Mouse (Mus musculus): ENCODE measurements around the gene Cpd. TPM values are rescaled to one million over a fixed set of nuclear protein-coding genes. Genes with fewer than 3 reads are reported as not detected.

The Cpd gene
- polyA plus RNA-seq, 1 experiment from 2014 or later: 14.8 TPM

DNA sequence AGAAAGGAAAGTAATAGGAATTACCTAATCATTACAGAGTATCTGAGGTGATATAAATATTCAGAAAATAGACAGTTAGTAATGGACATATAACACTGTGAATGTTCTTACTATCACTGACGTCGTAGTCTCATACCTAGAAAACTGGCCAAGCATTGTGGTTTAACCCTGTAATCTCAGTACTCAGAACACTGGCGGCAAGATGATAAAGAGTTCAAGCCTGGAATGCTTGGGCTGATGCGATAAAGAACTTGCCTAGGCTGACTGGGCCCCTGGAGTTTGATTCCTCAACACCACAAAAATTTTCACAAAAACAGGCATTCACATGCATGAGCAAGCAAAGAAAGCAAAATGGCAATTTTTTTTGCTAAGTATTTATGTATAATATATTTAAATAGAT lies 8.2 kb downstream of the Cpd start:
- WGBS: 92% methylated on average over 4 of the region's 4 CpGs
- Histone ChIP-seq H3K9me3 (ENCODE audit: control insufficient read depth, low read length) (no peaks in the 10 kb centered on the region), H3K9ac (ENCODE audit: low read length) (no peak overlapping the region), H3K27me3 (ENCODE audit: control insufficient read depth, insufficient read depth, low read length) (no peaks in the 10 kb centered on the region), H3K36me3 (ENCODE audit: control insufficient read depth, insufficient read depth, low read length) (no peaks in the 10 kb centered on the region), H3K4me1 (ENCODE audit: control insufficient read depth, insufficient read depth, low read length) (peaks cover 3% of the 10 kb centered on the region; the same call in 1 of the 2 replicates), H3K4me2 (ENCODE audit: low read depth, severe bottlenecking) (no peak overlapping the region), H3K4me3 (ENCODE audit: low read depth, low read length) (no peak overlapping the region), H3K27ac (replicated peaks; ENCODE audit: low read depth, low read length) (no peak overlapping the region)
- no peak for DNase-seq (ENCODE audit: low spot score)
- no peak for ATAC-seq (ENCODE audit: insufficient number of reproducible peaks, low FRiP score, low TSS enrichment, low read depth)

DNA sequence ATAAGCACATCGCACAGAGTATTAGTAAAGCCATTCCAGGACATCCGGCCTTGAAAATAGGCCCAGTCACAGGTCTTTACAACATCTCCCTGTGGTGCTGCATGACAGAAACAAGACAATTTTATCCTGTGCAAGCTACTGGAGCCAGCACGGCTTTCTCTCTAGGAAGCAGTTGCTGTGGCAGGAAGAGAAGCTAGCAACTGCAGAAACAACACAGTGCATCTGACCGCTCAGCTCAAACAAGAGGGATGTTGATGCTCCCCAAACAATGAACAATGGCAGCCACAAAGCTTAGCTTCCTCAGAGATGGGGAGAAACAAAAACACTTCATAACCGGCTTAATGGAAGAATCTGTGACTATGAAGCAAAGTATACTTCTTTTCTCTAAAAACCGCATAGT lies 10.5 kb downstream of the Cpd start:
- Histone ChIP-seq H3K27ac (replicated peaks; ENCODE audit: low read depth, low read length) (no peak overlapping the region), H3K4me2 (ENCODE audit: low read depth, severe bottlenecking) (no peak overlapping the region), H3K4me3 (ENCODE audit: low read depth, low read length) (no peak overlapping the region), H3K9ac (ENCODE audit: low read length) (no peak overlapping the region), H3K27me3 (ENCODE audit: control insufficient read depth, insufficient read depth, low read length) (no peaks in the 10 kb centered on the region), H3K36me3 (ENCODE audit: control insufficient read depth, insufficient read depth, low read length) (no peaks in the 10 kb centered on the region), H3K4me1 (ENCODE audit: control insufficient read depth, insufficient read depth, low read length) (no peaks in the 10 kb centered on the region), H3K9me3 (ENCODE audit: control insufficient read depth, low read length) (no peaks in the 10 kb centered on the region)
- no peak for ATAC-seq (ENCODE audit: insufficient number of reproducible peaks, low FRiP score, low TSS enrichment, low read depth)
- WGBS: 87% methylated on average over 6 of the region's 6 CpGs
- DNase-seq (ENCODE audit: low spot score): no peak

- Histone ChIP-seq H3K27me3 (ENCODE audit: control insufficient read depth, insufficient read depth, low read length) (no peaks in the 10 kb centered on the region), H3K27ac (replicated peaks; ENCODE audit: low read depth, low read length) (no peak overlapping the region), H3K4me1 (ENCODE audit: control insufficient read depth, insufficient read depth, low read length) (no peaks in the 10 kb centered on the region), H3K9ac (ENCODE audit: low read length) (no peak overlapping the region), H3K4me2 (ENCODE audit: low read depth, severe bottlenecking) (no peak overlapping the region), H3K36me3 (ENCODE audit: control insufficient read depth, insufficient read depth, low read length) (no peaks in the 10 kb centered on the region), H3K9me3 (ENCODE audit: control insufficient read depth, low read length) (no peaks in the 10 kb centered on the region), H3K4me3 (ENCODE audit: low read depth, low read length) (no peak overlapping the region)
- no peak for DNase-seq (ENCODE audit: low spot score)
- no peak for ATAC-seq (ENCODE audit: insufficient number of reproducible peaks, low FRiP score, low TSS enrichment, low read depth)
- 87% methylated on average over 5 of the region's 5 CpGs for WGBS
Measured at GRCm38 (mm10) chr11:76835868-76836267, 10.9 kb downstream of the Cpd start.

GRCm38 (mm10) chr11:76834665-76835064 lies 12.2 kb downstream of the Cpd start:
- Histone ChIP-seq H3K4me1 (ENCODE audit: control insufficient read depth, insufficient read depth, low read length) (no peaks in the 10 kb centered on the region), H3K27me3 (ENCODE audit: control insufficient read depth, insufficient read depth, low read length) (no peaks in the 10 kb centered on the region), H3K9me3 (ENCODE audit: control insufficient read depth, low read length) (no peaks in the 10 kb centered on the region), H3K9ac (ENCODE audit: low read length) (no peak overlapping the region), H3K36me3 (ENCODE audit: control insufficient read depth, insufficient read depth, low read length) (no peaks in the 10 kb centered on the region), H3K4me3 (ENCODE audit: low read depth, low read length) (no peak overlapping the region), H3K27ac (replicated peaks; ENCODE audit: low read depth, low read length) (no peak overlapping the region), H3K4me2 (ENCODE audit: low read depth, severe bottlenecking) (no peak overlapping the region)
- WGBS: 87% methylated on average over 1 of the region's 1 CpGs
- ATAC-seq (ENCODE audit: insufficient number of reproducible peaks, low FRiP score, low TSS enrichment, low read depth) (no peak), DNase-seq (ENCODE audit: low spot score) (no peak)

DNA sequence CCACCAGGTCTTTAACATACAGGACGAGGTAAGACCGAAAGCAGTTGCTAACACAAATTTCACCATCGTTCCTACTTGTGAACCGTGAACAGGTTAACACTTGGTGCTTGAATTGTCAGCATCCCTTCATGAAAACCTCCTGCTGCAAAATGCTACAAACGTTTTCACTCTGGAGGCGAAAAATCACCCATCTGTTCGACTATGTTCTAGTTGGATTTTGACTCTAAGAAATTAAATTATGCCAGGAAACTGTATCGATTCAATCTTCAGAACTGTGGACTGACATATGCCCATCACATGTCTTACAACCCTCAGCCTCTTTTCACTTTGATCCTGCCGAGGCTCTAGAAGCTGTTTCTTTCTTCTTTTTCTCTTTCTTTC lies 21.9 kb downstream of the Cpd start:
- Histone ChIP-seq H3K4me3 (ENCODE audit: low read depth, low read length) (no peak overlapping the region), H3K9me3 (ENCODE audit: control insufficient read depth, low read length) (no peaks in the 10 kb centered on the region), H3K4me1 (ENCODE audit: control insufficient read depth, insufficient read depth, low read length) (peaks cover 11% of the 10 kb centered on the region), H3K36me3 (ENCODE audit: control insufficient read depth, insufficient read depth, low read length) (no peaks in the 10 kb centered on the region), H3K27me3 (ENCODE audit: control insufficient read depth, insufficient read depth, low read length) (no peaks in the 10 kb centered on the region), H3K27ac (replicated peaks; ENCODE audit: low read depth, low read length) (no peak overlapping the region), H3K4me2 (ENCODE audit: low read depth, severe bottlenecking) (no peak overlapping the region), H3K9ac (ENCODE audit: low read length) (no peak overlapping the region)
- 87% methylated on average over 9 of the region's 9 CpGs for WGBS
- DNase-seq (ENCODE audit: low spot score) (no peak), ATAC-seq (ENCODE audit: insufficient number of reproducible peaks, low FRiP score, low TSS enrichment, low read depth) (no peak)

DNA sequence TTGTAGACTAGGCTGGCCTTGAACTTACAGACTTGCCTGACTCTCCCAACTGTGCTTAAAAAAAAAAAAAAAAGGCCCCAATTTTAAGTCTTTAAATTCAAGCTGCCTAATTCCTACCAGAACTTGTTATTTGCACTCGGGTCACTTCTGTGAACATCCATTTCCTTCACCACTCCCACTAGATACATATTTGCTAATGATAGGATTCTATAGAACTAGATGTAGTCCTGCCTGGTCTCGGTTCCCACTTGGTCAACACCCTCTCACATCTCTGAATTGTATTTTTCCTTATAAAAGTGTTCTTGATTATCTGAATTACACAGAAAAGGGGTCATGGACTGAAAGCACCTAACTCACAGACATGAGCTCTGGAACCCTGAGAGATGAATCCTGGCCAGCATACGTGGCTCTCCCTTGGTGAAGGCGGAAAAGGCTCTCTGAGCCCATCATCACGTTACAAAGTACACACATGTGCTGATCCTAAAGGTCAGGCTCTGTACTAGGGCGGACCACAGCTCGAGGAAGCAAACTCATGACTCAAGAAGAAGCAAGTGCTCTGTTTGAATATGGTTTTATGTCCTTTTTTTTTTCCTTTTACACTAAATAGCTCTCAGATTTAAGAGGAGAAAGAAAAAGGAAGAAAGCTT lies 22.5 kb downstream of the Cpd start:
- Histone ChIP-seq H3K36me3 (ENCODE audit: control insufficient read depth, insufficient read depth, low read length) (no peaks in the 10 kb centered on the region), H3K4me2 (ENCODE audit: low read depth, severe bottlenecking) (no peak overlapping the region), H3K27me3 (ENCODE audit: control insufficient read depth, insufficient read depth, low read length) (no peaks in the 10 kb centered on the region), H3K4me1 (ENCODE audit: control insufficient read depth, insufficient read depth, low read length) (peaks cover 12% of the 10 kb centered on the region), H3K9me3 (ENCODE audit: control insufficient read depth, low read length) (no peaks in the 10 kb centered on the region), H3K27ac (replicated peaks; ENCODE audit: low read depth, low read length) (no peak overlapping the region), H3K4me3 (ENCODE audit: low read depth, low read length) (no peak overlapping the region), H3K9ac (ENCODE audit: low read length) (no peak overlapping the region)
- no peak for DNase-seq (ENCODE audit: low spot score)
- WGBS: 84% methylated on average over 7 of the region's 7 CpGs
- ATAC-seq (ENCODE audit: insufficient number of reproducible peaks, low FRiP score, low TSS enrichment, low read depth): no peak

- ATAC-seq (ENCODE audit: insufficient number of reproducible peaks, low FRiP score, low TSS enrichment, low read depth) (no peak), DNase-seq (ENCODE audit: low spot score) (no peak)
- H3K27me3 ChIP-seq (ENCODE audit: control insufficient read depth, insufficient read depth, low read length): no peaks in the 10 kb centered on the region
- no peak overlapping the region for H3K4me2 ChIP-seq (ENCODE audit: low read depth, severe bottlenecking)
- H3K9me3 ChIP-seq (ENCODE audit: control insufficient read depth, low read length): no peaks in the 10 kb centered on the region
- no peak overlapping the region for H3K4me3 ChIP-seq (ENCODE audit: low read depth, low read length)
- 91% methylated on average over 3 of the region's 3 CpGs for WGBS
- no peak overlapping the region for H3K27ac ChIP-seq (replicated peaks; ENCODE audit: low read depth, low read length)
- H3K4me1 ChIP-seq (ENCODE audit: control insufficient read depth, insufficient read depth, low read length): peaks cover 12% of the 10 kb centered on the region
- H3K36me3 ChIP-seq (ENCODE audit: control insufficient read depth, insufficient read depth, low read length): no peaks in the 10 kb centered on the region
- no peak overlapping the region for H3K9ac ChIP-seq (ENCODE audit: low read length)
Measured at GRCm38 (mm10) chr11:76823641-76824040, 23.2 kb downstream of the Cpd start.

GRCm38 (mm10) chr11:76821353-76821752 lies 25.5 kb downstream of the Cpd start:
- 93% methylated on average over 3 of the region's 3 CpGs for WGBS
- DNase-seq (ENCODE audit: low spot score) (no peak), ATAC-seq (ENCODE audit: insufficient number of reproducible peaks, low FRiP score, low TSS enrichment, low read depth) (no peak)
- H3K9ac ChIP-seq (ENCODE audit: low read length): no peak overlapping the region
- H3K9me3 ChIP-seq (ENCODE audit: control insufficient read depth, low read length): no peaks in the 10 kb centered on the region
- H3K4me1 ChIP-seq (ENCODE audit: control insufficient read depth, insufficient read depth, low read length): peaks cover 7% of the 10 kb centered on the region
- H3K4me3 ChIP-seq (ENCODE audit: low read depth, low read length): no peak overlapping the region
- no peaks in the 10 kb centered on the region for H3K36me3 ChIP-seq (ENCODE audit: control insufficient read depth, insufficient read depth, low read length)
- H3K27me3 ChIP-seq (ENCODE audit: control insufficient read depth, insufficient read depth, low read length): no peaks in the 10 kb centered on the region
- no peak overlapping the region for H3K4me2 ChIP-seq (ENCODE audit: low read depth, severe bottlenecking)
- H3K27ac ChIP-seq (replicated peaks; ENCODE audit: low read depth, low read length): no peak overlapping the region

DNA sequence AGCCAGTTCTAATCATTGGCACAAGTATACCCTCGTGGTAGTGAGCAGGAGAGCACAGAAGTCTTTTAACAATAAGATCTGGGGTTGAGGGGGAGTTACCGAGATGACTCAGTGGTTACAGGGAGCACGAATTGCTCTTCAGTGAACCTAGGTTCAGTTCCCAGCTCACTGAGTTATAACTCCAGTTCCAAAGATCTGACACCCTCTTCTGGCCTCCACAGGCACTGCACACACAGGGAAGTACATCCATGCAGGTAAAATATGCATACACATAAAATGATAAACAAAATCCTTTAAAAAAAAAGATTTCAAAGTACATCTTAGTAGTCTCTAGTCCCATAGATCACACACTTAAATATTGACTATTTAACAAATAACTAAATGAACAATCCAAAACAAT lies 29.2 kb downstream of the Cpd start:
- H3K9me3 ChIP-seq (ENCODE audit: control insufficient read depth, low read length): no peaks in the 10 kb centered on the region
- 0 out of 2 replicates have a peak, but pooled peaks cover 3% of the 10 kb centered on the region for H3K4me1 ChIP-seq (ENCODE audit: control insufficient read depth, insufficient read depth, low read length)
- no peak for DNase-seq (ENCODE audit: low spot score)
- no peak overlapping the region for H3K4me2 ChIP-seq (ENCODE audit: low read depth, severe bottlenecking)
- H3K9ac ChIP-seq (ENCODE audit: low read length): no peak overlapping the region
- no peak overlapping the region for H3K27ac ChIP-seq (replicated peaks; ENCODE audit: low read depth, low read length)
- ATAC-seq (ENCODE audit: insufficient number of reproducible peaks, low FRiP score, low TSS enrichment, low read depth): no peak
- WGBS: 87% methylated on average over 3 of the region's 3 CpGs
- no peaks in the 10 kb centered on the region for H3K36me3 ChIP-seq (ENCODE audit: control insufficient read depth, insufficient read depth, low read length)
- H3K4me3 ChIP-seq (ENCODE audit: low read depth, low read length): no peak overlapping the region
- no peaks in the 10 kb centered on the region for H3K27me3 ChIP-seq (ENCODE audit: control insufficient read depth, insufficient read depth, low read length)

Data from limb, embryonic 11.5 days (tissue).